Mouse (Mus musculus): ENCODE data around the gene Myo1f.

Myo1f gene

GRCm38 (mm10) chr17:33555223-33555855, at the start of gene Myo1f:
Gene Myo1f (plus strand): TSS chr17:33555707.
- peak; percentile 90 for DNase-seq (ENCODE audit: low read depth)

GRCm38 (mm10) chr17:33508386-33508785, 47.1 kb upstream of the Myo1f start:
- no peak for DNase-seq (ENCODE audit: low read depth)

GRCm38 (mm10) chr17:33510172-33510571, 45.3 kb upstream of the Myo1f start:
- DNase-seq (ENCODE audit: low read depth): no peak

- no peak for DNase-seq (ENCODE audit: low read depth)
These were observed 42.8 kb upstream of the Myo1f start for GRCm38 (mm10) chr17:33512441-33513415.

GRCm38 (mm10) chr17:33513874-33514273, 41.6 kb upstream of the Myo1f start:
- peak; percentile 80 for DNase-seq (ENCODE audit: low read depth)

- no peak for DNase-seq (ENCODE audit: low read depth)
These were observed 35.1 kb upstream of the Myo1f start for GRCm38 (mm10) chr17:33520366-33520765.

- DNase-seq (ENCODE audit: low read depth): no peak
These were observed 32.0 kb upstream of the Myo1f start for GRCm38 (mm10) chr17:33523431-33523917.

- DNase-seq (ENCODE audit: low read depth): peak; percentile 90
These were observed 31.4 kb upstream of the Myo1f start, which contains the start of gene Adamts10 for GRCm38 (mm10) chr17:33523918-33524755. Gene Adamts10 (plus strand): TSS chr17:33524204.

- peak; percentile 75 for DNase-seq (ENCODE audit: low read depth)
These were observed 30.6 kb upstream of the Myo1f start for GRCm38 (mm10) chr17:33524806-33525373.

- no peak for DNase-seq (ENCODE audit: low read depth)
These were observed 29.0 kb upstream of the Myo1f start for GRCm38 (mm10) chr17:33526506-33526905.

GRCm38 (mm10) chr17:33539106-33539675, 16.3 kb upstream of the Myo1f start:
- DNase-seq (ENCODE audit: low read depth): peak; percentile 73

- DNase-seq (ENCODE audit: low read depth): no peak
These were observed 15.6 kb upstream of the Myo1f start for GRCm38 (mm10) chr17:33539878-33540277.

GRCm38 (mm10) chr17:33549212-33549611, 6.3 kb upstream of the Myo1f start:
- no peak for DNase-seq (ENCODE audit: low read depth)

GRCm38 (mm10) chr17:33550388-33550787, 5.1 kb upstream of the Myo1f start:
- no peak for DNase-seq (ENCODE audit: low read depth)

- no peak for DNase-seq (ENCODE audit: low read depth)
These were observed 3.4 kb upstream of the Myo1f start for GRCm38 (mm10) chr17:33552113-33552512.

GRCm38 (mm10) chr17:33552964-33553363, 2.5 kb upstream of the Myo1f start:
- DNase-seq (ENCODE audit: low read depth): peak; percentile 42

GRCm38 (mm10) chr17:33554536-33554935, 971 bp upstream of the Myo1f start:
- DNase-seq (ENCODE audit: low read depth): peak; percentile 24

GRCm38 (mm10) chr17:33557922-33558321, 2.4 kb downstream of the Myo1f start:
- no peak for DNase-seq (ENCODE audit: low read depth)

GRCm38 (mm10) chr17:33563527-33564076, 8.1 kb downstream of the Myo1f start:
- peak; percentile 96 for DNase-seq (ENCODE audit: low read depth)

- peak; percentile 51 for DNase-seq (ENCODE audit: low read depth)
These were observed 9.1 kb downstream of the Myo1f start for GRCm38 (mm10) chr17:33564599-33564998.

GRCm38 (mm10) chr17:33566182-33566581, 10.7 kb downstream of the Myo1f start:
- peak; percentile 88 for DNase-seq (ENCODE audit: low read depth)

Measured in 416B (cell line).